Mouse (Mus musculus) midbrain, postnatal 0 days (tissue): Measurements from ENCODE around the gene Sult2b1. TPM values are rescaled to one million over a fixed set of nuclear protein-coding genes. Genes with fewer than 3 reads are reported as not detected.

ENCODE experiments used
- ATAC-seq: fragments of 200-750 bp; cut with Nextera tagmentation; 2 replicates; pipeline ENCODE4 v1.8.0; 2017; ENCODE audit warnings: moderate number of reproducible peaks, mild to moderate bottlenecking, moderate TSS enrichment, moderate library complexity; ENCODE audit not compliant: low FRiP score
- DNase-seq: peaks from one replicate; pipeline ENCODE4 v3.0.0-alpha.2; 2015; ENCODE audit warnings: low spot score
- H3K27ac ChIP-seq: fragments of 300-500 bp; sonication (generic); 2 replicates; pipeline ENCODE4 v1.5.1; 2014; ENCODE audit warnings: low read depth, mild to moderate bottlenecking, low read length, mixed read lengths
- H3K27me3 ChIP-seq: fragments of 300-500 bp; sonication (generic); 2 replicates; pipeline ENCODE4 v1.6.1; 2014; ENCODE audit warnings: low read length, control low read depth, mixed read lengths; ENCODE audit not compliant: insufficient read depth
- H3K36me3 ChIP-seq: fragments of 300-500 bp; sonication (generic); 2 replicates; pipeline ENCODE4 v1.6.1; 2014; ENCODE audit warnings: low read length, control low read depth, mixed read lengths; ENCODE audit not compliant: insufficient read depth
- H3K4me1 ChIP-seq: fragments of 300-500 bp; sonication (generic); 2 replicates; pipeline ENCODE4 v1.6.1; 2014; ENCODE audit warnings: mild to moderate bottlenecking, control low read depth, antibody characterized with exemption, low read length, mixed read lengths; ENCODE audit not compliant: insufficient read depth
- H3K4me2 ChIP-seq: fragments of 300-500 bp; sonication (generic); 2 replicates; pipeline ENCODE4 v1.6.1; 2014; ENCODE audit warnings: low read depth, mild to moderate bottlenecking, low read length, mixed read lengths; ENCODE audit not compliant: poor library complexity, severe bottlenecking
- H3K4me3 ChIP-seq: fragments of 300-500 bp; sonication (generic); 2 replicates; pipeline ENCODE4 v1.5.1; 2014; ENCODE audit warnings: low read depth, mild to moderate bottlenecking, low read length, moderate library complexity
- H3K9ac ChIP-seq: fragments of 300-500 bp; sonication (generic); replicated peaks from 2 replicates; pipeline ENCODE4 v1.6.1; 2014; ENCODE audit warnings: mild to moderate bottlenecking, low read length, moderate library complexity, mixed read lengths; ENCODE audit not compliant: poor library complexity, severe bottlenecking
- H3K9me3 ChIP-seq: fragments of 300-500 bp; sonication (generic); 2 replicates; pipeline ENCODE4 v1.6.1; 2016; ENCODE audit warnings: low read length, control low read depth
- CTCF ChIP-seq: IDR thresholded peaks from 2 replicates; pipeline ENCODE4 v1.5.1; 2016; ENCODE audit warnings: antibody characterized with exemption, mild to moderate bottlenecking
- WGBS: fragments of 180-500 bp; shearing (Covaris S2); extraction: QIAGEN DNeasy Blood & Tissue Kit; methylation state at CpG from one replicate; pipeline ENCODE4 v1.1.7; 2014; 5-methylcytosine and 5-hydroxymethylcytosine counted together
- polyA plus RNA-seq: library from polyadenylated mRNA; unstranded; fragments of >200 nt; fragmentation: Nextera tagmentation; extraction: Ambion mirVana; gene quantifications from 2 replicates; pipeline ENCODE4 v1.2.1, GENCODE M21; 2015
- total RNA-seq: library from RNA; depleted of rRNA; stranded (reverse); fragments of >200 nt; gene quantifications from 2 replicates; pipeline ENCODE4 v1.2.3, GENCODE M21; 2014

Gene Sult2b1
- total and polyA plus RNA-seq, 2 experiments from 2014 or later = 5.0 to 5.6 TPM

DNA sequence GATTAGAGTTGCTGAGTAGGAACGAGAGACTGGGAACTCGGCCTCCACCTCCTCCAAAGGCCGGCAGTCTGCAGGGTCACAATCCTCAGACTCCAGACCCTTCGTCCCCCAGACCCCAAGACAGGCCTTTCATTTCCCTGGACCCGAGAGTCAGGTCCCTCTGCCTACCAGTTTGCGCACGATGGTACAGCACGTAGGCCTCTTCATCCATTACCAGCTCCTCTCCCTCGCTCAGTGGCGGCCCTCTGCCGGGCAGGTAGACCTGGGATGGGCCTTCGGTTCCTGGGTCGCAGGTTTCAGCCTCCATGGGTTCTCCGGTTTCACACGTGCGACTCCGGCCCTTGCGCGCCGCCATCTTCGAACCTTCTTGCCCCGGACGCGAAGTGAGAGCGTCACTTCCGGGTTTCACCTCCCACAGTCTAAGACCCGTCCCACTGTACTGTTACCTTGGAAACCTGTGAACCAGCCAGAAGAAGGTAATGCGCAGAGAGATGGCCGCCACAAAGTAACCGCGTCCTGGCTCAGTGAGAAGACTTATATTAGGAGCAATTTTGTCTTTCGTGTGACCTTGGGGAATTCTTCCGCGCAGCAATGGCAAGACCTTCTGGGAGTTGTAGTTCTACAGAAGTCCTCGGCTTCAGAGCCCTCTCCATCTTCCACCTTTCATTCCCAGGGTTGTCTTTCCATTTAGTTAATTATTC, 46.1 kb upstream of the Sult2b1 start, which contains the start of gene Grwd1:
Grwd1 (minus strand) TSS at position 518 of the 701 bp plus-strand sequence.
- Histone ChIP-seq H3K4me1 (peaks cover 3% of the 10 kb centered on the region; the same call in 1 of the 2 replicates), H3K4me3 (peak within 1 kb of the TSS; percentile 79), H3K27ac (peak within 1 kb of the TSS; percentile 77), H3K9me3 (no peaks in the 10 kb centered on the region), H3K36me3 (peaks cover 45% of the 10 kb centered on the region), H3K9ac (peak within 1 kb of the TSS; percentile 58), H3K27me3 (peaks cover 25% of the 10 kb centered on the region), H3K4me2 (peak within 1 kb of the TSS; percentile 88)
- peak; percentile 95 for DNase-seq
- under 1% methylated on average over 35 of the region's 35 CpGs for WGBS
- ATAC-seq = peak; percentile 91
- peak; percentile 39 for TF ChIP-seq CTCF

DNA sequence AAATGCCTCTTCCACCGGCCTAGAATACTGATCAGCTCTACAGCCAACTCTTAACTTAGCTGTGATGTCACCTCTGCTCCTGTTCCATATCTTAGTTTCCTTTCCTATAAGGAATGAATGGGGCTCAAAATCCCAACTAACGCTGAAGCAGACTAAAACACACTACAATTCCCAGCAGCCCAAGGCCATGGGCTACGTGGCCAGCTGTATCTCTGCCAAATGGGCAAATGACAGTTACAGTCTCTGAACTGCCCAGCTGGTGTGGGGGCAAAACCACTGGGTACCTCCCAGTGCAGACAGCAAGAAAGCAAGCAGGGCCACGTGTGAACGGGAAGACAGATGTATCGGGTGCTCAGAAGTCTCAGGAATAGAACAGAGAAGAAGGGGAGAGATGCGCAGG, 42.2 kb upstream of the Sult2b1 start:
- no peak for TF ChIP-seq CTCF
- Histone ChIP-seq H3K9ac (no peak overlapping the region), H3K36me3 (peaks cover 50% of the 10 kb centered on the region), H3K9me3 (no peaks in the 10 kb centered on the region), H3K27me3 (no peaks in the 10 kb centered on the region), H3K27ac (no peak overlapping the region), H3K4me3 (no peak overlapping the region), H3K4me2 (no peak overlapping the region), H3K4me1 (peaks cover 3% of the 10 kb centered on the region; the same call in 1 of the 2 replicates)
- ATAC-seq = no peak
- WGBS = 93% methylated on average over 7 of the region's 7 CpGs
- DNase-seq = no peak

DNA sequence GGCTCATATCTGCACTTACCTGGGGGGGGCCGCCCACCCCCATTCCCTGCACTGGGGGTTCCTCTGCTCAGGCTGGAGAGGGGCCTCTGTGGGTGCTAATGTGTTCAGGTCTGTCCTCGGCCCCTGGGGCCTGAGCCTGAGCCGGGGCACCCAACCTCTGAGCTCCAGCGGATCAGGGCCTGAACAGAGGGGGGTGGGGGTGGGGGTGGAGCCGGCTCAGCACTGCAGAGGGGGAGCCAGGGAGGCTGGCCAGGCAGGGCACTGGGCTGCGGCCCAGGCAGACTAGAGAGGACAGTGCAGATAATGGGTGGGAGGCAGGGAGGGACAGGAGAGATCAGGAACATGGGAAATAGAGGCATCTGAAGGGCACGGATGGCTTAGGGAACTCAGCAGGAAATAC, 40.1 kb upstream of the Sult2b1 start, which contains the start of gene Kcnj14:
Kcnj14 (minus strand) TSS at position 185 of the 400 bp plus-strand sequence.
- no peak within 1 kb of the TSS for H3K4me2 ChIP-seq
- no peaks in the 10 kb centered on the region for H3K27me3 ChIP-seq
- no peak within 1 kb of the TSS for H3K4me3 ChIP-seq
- H3K4me1 ChIP-seq = no peaks in the 10 kb centered on the region; the same call in 1 of the 2 replicates
- no peak for DNase-seq
- H3K9ac ChIP-seq = 0 out of 2 replicates have a peak within 1 kb of the TSS, but pooled peaks have one; percentile 4
- no peak for TF ChIP-seq CTCF
- no peak for ATAC-seq
- H3K9me3 ChIP-seq = no peaks in the 10 kb centered on the region
- 66% methylated on average over 7 of the region's 7 CpGs for WGBS
- H3K36me3 ChIP-seq = peaks cover 50% of the 10 kb centered on the region
- H3K27ac ChIP-seq = no peak within 1 kb of the TSS

- Histone ChIP-seq H3K4me2 (no peak overlapping the region), H3K4me3 (no peak overlapping the region), H3K9me3 (no peaks in the 10 kb centered on the region), H3K9ac (no peak overlapping the region), H3K4me1 (no peaks in the 10 kb centered on the region), H3K27me3 (no peaks in the 10 kb centered on the region), H3K36me3 (peaks cover 22% of the 10 kb centered on the region), H3K27ac (no peak overlapping the region)
- TF ChIP-seq CTCF = no peak
- no peak for DNase-seq
- no peak for ATAC-seq
Measured at GRCm38 (mm10) chr7:45820913-45821312, 36.4 kb upstream of the Sult2b1 start.

DNA sequence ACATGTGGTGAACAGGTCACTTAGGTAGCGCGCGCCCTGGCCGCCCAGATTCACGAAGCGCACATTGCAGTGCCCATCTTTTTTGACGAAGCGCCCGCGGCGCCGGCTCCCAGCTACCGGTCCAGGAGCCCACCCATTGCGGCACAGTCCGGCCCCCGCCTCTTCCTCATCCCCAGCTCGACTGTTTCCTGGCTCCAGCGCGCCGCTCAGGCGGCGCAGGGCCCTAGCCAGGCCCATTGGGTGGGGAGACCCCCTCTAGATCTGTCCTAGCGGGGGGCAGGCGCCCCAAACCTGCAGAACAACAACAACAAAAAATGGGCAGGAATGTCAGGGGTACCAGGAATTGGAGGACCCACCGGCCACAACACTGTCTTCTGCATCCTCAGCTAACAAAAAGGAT, 35.4 kb upstream of the Sult2b1 start:
- TF ChIP-seq CTCF = no peak
- Histone ChIP-seq H3K9ac (no peak overlapping the region), H3K4me3 (no peak overlapping the region), H3K4me1 (peaks cover 7% of the 10 kb centered on the region), H3K27me3 (no peaks in the 10 kb centered on the region), H3K9me3 (no peaks in the 10 kb centered on the region), H3K27ac (no peak overlapping the region), H3K4me2 (no peak overlapping the region), H3K36me3 (peaks cover 12% of the 10 kb centered on the region)
- no peak for ATAC-seq
- DNase-seq = no peak
- WGBS = 15% methylated on average over 25 of the region's 25 CpGs

DNA sequence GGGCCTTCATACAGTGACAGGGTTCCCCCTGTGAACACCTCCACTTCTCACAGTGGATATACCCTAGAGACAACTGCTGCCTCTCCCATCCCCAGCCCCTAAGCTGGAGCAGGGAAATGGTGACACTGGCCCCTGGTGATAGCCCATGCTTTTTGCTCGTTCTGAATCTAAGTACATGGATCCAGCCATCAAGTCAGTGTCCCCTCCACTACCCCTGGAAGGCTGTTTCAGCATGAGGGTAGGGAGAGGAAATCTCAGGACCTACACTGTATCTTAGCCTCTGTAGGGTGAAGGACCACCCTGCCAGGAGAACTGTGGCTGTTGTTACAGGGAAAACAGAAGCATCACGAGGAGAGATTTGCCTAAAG, 31.5 kb upstream of the Sult2b1 start:
- Histone ChIP-seq H3K9me3 (no peaks in the 10 kb centered on the region), H3K4me2 (no peak overlapping the region), H3K27ac (peak overlapping the region; percentile 64; the same call in 1 of the 2 replicates), H3K9ac (no peak overlapping the region), H3K36me3 (peaks cover 16% of the 10 kb centered on the region), H3K27me3 (no peaks in the 10 kb centered on the region), H3K4me1 (peaks cover 13% of the 10 kb centered on the region), H3K4me3 (no peak overlapping the region)
- WGBS = 27% methylated on average over 2 of the region's 2 CpGs
- DNase-seq (no peak), ATAC-seq (no peak)
- TF ChIP-seq CTCF = no peak
